ENCODE assay signal across 29 mouse cellular contexts in genomic region chr5:98246826-98247225, GRCm38 (mm10). TPM values are rescaled to one million over a fixed set of nuclear protein-coding genes. Genes with fewer than 3 reads are reported as not detected.
"Had no signal": no experiment of that assay in that cellular context is flagged by ENCODE, and none has a peak within 500 bp of the region (broad histone marks: within the 10 kb centered on the region; RNA-seq: fewer than 3 reads in every experiment).

No protein-coding gene starts in this region.

- H3K36me3 ChIP-seq: limb, embryonic 10.5 days; limb, embryonic 12.5 days; limb, embryonic 13.5 days; limb, embryonic 15.5 days; liver, embryonic 12.5 days; liver, embryonic 13.5 days; liver, embryonic 15.5 days; lung, embryonic 15.5 days; midbrain, embryonic 10.5 days; midbrain, embryonic 12.5 days; midbrain, embryonic 13.5 days; midbrain, embryonic 15.5 days had no signal

- H3K4me2 ChIP-seq: limb, embryonic 12.5 days; limb, embryonic 13.5 days; limb, embryonic 15.5 days; liver, embryonic 11.5 days; liver, embryonic 12.5 days; liver, embryonic 13.5 days; liver, embryonic 15.5 days; lung, embryonic 14.5 days; lung, embryonic 15.5 days; midbrain, embryonic 11.5 days; midbrain, embryonic 12.5 days; midbrain, embryonic 13.5 days; midbrain, embryonic 15.5 days had no signal

- H3K4me3 ChIP-seq: left cerebral cortex, adult 2 months; limb, embryonic 10.5 days; limb, embryonic 12.5 days; limb, embryonic 13.5 days; limb, embryonic 15.5 days; liver, embryonic 12.5 days; liver, embryonic 13.5 days; liver, embryonic 15.5 days; lung, embryonic 15.5 days; megakaryocyte, embryonic 14.5 days; midbrain, embryonic 10.5 days; midbrain, embryonic 12.5 days; midbrain, embryonic 13.5 days; midbrain, embryonic 15.5 days had no signal

- H3K27me3 ChIP-seq: liver, embryonic 15.5 days had no signal

- DNase-seq: left cerebral cortex, postnatal 4 days; liver; liver, embryonic 13.5 days; liver, postnatal 0 days; lung, adult 18-20 months; lung, adult 2 months; lung, embryonic 14.5 days; lung, postnatal 10 days; lung, postnatal 14 days; lung, postnatal 36 days; lung, postnatal 4 days; midbrain, embryonic 14.5 days had no signal

RNA-seq across cellular contexts. Expression of gene Fgf5, which starts 7.2 kb away (rescaled TPM):
- polyA plus RNA-seq: liver, adult 2 months; liver, postnatal 0 days; lung, adult 2 months; macrophage had no signal
